Mouse (Mus musculus) embryonic facial prominence, embryonic 15.5 days (tissue): ENCODE measurements around the gene Dip2a. TPM values are rescaled to one million over a fixed set of nuclear protein-coding genes. Genes with fewer than 3 reads are reported as not detected.

Source experiments
- ATAC-seq: fragments of 200-750 bp; cut with Nextera tagmentation; 2 replicates; pipeline ENCODE4 v1.8.0; 2017; ENCODE audit warnings: low read depth, moderate TSS enrichment; ENCODE audit not compliant: insufficient number of reproducible peaks, low FRiP score, low TSS enrichment
- H3K27ac ChIP-seq: fragments of 300-500 bp; sonication (generic); replicated peaks from 2 replicates; pipeline ENCODE4 v1.5.1; 2015; ENCODE audit warnings: mild to moderate bottlenecking, inconsistent platforms
- H3K27me3 ChIP-seq: fragments of 300-500 bp; sonication (generic); 2 replicates; pipeline ENCODE4 v1.6.1; 2015; ENCODE audit warnings: inconsistent platforms
- H3K36me3 ChIP-seq: fragments of 300-500 bp; sonication (generic); 2 replicates; pipeline ENCODE4 v1.6.1; 2015; ENCODE audit warnings: mild to moderate bottlenecking, inconsistent platforms
- H3K4me1 ChIP-seq: fragments of 300-500 bp; sonication (generic); 2 replicates; pipeline ENCODE4 v1.6.1; 2015; ENCODE audit warnings: inconsistent platforms
- H3K4me2 ChIP-seq: fragments of 300-500 bp; sonication (generic); replicated peaks from 2 replicates; pipeline ENCODE4 v1.6.1; 2015; ENCODE audit warnings: mild to moderate bottlenecking, inconsistent platforms
- H3K4me3 ChIP-seq: fragments of 300-500 bp; sonication (generic); replicated peaks from 2 replicates; pipeline ENCODE4 v1.5.1; 2015; ENCODE audit warnings: mild to moderate bottlenecking, inconsistent platforms
- H3K9ac ChIP-seq: fragments of 300-500 bp; sonication (generic); 2 replicates; pipeline ENCODE4 v1.6.1; 2015; ENCODE audit warnings: inconsistent platforms
- H3K9me3 ChIP-seq: fragments of 300-500 bp; sonication (generic); replicated peaks from 2 replicates; pipeline ENCODE4 v1.6.1; 2016; ENCODE audit warnings: inconsistent platforms
- WGBS: fragments of 180-500 bp; shearing (Covaris S2); methylation state at CpG from one replicate; pipeline ENCODE4 v1.1.7; 2015; 5-methylcytosine and 5-hydroxymethylcytosine counted together
- polyA plus RNA-seq: library from polyadenylated mRNA; unstranded; fragments of >200 nt; fragmentation: Nextera tagmentation; extraction: Ambion mirVana; gene quantifications from 2 replicates; pipeline ENCODE4 v1.2.1, GENCODE M21; 2015

Dip2a gene
- polyA plus RNA-seq, 1 experiment from 2014 or later = 13.5 TPM

GRCm38 (mm10) chr10:76261447-76261846 is 83.6 kb downstream of the Dip2a start:
- Histone ChIP-seq H3K9me3 (no peaks in the 10 kb centered on the region), H3K27me3 (no peaks in the 10 kb centered on the region), H3K27ac (no peak overlapping the region), H3K4me2 (no peak overlapping the region), H3K4me3 (no peak overlapping the region), H3K9ac (no peak overlapping the region), H3K36me3 (peaks cover 25% of the 10 kb centered on the region), H3K4me1 (peaks cover 12% of the 10 kb centered on the region)
- WGBS = 81% methylated on average over 3 of the region's 3 CpGs
- no peak for ATAC-seq

- H3K9me3 ChIP-seq = no peaks in the 10 kb centered on the region
- no peak overlapping the region for H3K4me3 ChIP-seq
- no peaks in the 10 kb centered on the region for H3K27me3 ChIP-seq
- H3K9ac ChIP-seq = no peak overlapping the region
- no peak for ATAC-seq
- peaks cover 17% of the 10 kb centered on the region for H3K36me3 ChIP-seq
- peaks cover 12% of the 10 kb centered on the region for H3K4me1 ChIP-seq
- no peak overlapping the region for H3K4me2 ChIP-seq
- H3K27ac ChIP-seq = no peak overlapping the region
- WGBS = 48% methylated on average over 11 of the region's 11 CpGs
These were observed 84.6 kb downstream of the Dip2a start for GRCm38 (mm10) chr10:76260358-76261059.

- no peak for ATAC-seq
- Histone ChIP-seq H3K27ac (no peak overlapping the region), H3K9me3 (no peaks in the 10 kb centered on the region), H3K4me3 (no peak overlapping the region), H3K4me1 (peaks cover 12% of the 10 kb centered on the region), H3K4me2 (no peak overlapping the region), H3K27me3 (no peaks in the 10 kb centered on the region), H3K36me3 (peaks cover 11% of the 10 kb centered on the region; the same call in 1 of the 2 replicates), H3K9ac (no peak overlapping the region)
- 63% methylated on average over 18 of the region's 18 CpGs for WGBS
These were observed 85.4 kb downstream of the Dip2a start for GRCm38 (mm10) chr10:76259566-76260232.

- H3K9ac ChIP-seq = no peak overlapping the region
- H3K9me3 ChIP-seq = no peaks in the 10 kb centered on the region
- no peak overlapping the region for H3K27ac ChIP-seq
- H3K4me1 ChIP-seq = peaks cover 20% of the 10 kb centered on the region
- no peak for ATAC-seq
- H3K4me3 ChIP-seq = no peak overlapping the region
- H3K4me2 ChIP-seq = no peak overlapping the region
- no peaks in the 10 kb centered on the region; the same call in 1 of the 2 replicates for H3K36me3 ChIP-seq
- no peaks in the 10 kb centered on the region for H3K27me3 ChIP-seq
- WGBS = 77% methylated on average over 12 of the region's 12 CpGs
These were observed 87.2 kb downstream of the Dip2a start for GRCm38 (mm10) chr10:76257719-76258390.

- Histone ChIP-seq H3K36me3 (no peaks in the 10 kb centered on the region; the same call in 1 of the 2 replicates), H3K9me3 (no peaks in the 10 kb centered on the region), H3K27me3 (no peaks in the 10 kb centered on the region), H3K4me2 (no peak overlapping the region), H3K4me3 (no peak overlapping the region), H3K9ac (no peak overlapping the region), H3K4me1 (peaks cover 20% of the 10 kb centered on the region), H3K27ac (no peak overlapping the region)
- 93% methylated on average over 7 of the region's 7 CpGs for WGBS
- ATAC-seq = no peak
These were observed 87.9 kb downstream of the Dip2a start for GRCm38 (mm10) chr10:76257231-76257630.

GRCm38 (mm10) chr10:76255617-76256016 is 89.5 kb downstream of the Dip2a start:
- whole genome bisulfite sequencing = 67% methylated on average over 6 of the region's 6 CpGs
- no peak overlapping the region for H3K4me3 ChIP-seq
- H3K36me3 ChIP-seq = no peaks in the 10 kb centered on the region; the same call in 1 of the 2 replicates
- H3K4me2 ChIP-seq = no peak overlapping the region
- no peak for ATAC-seq
- H3K27ac ChIP-seq = no peak overlapping the region
- no peak overlapping the region for H3K9ac ChIP-seq
- H3K27me3 ChIP-seq = no peaks in the 10 kb centered on the region
- H3K4me1 ChIP-seq = peaks cover 20% of the 10 kb centered on the region
- no peaks in the 10 kb centered on the region for H3K9me3 ChIP-seq

GRCm38 (mm10) chr10:76253536-76253935 is 91.6 kb downstream of the Dip2a start, which contains the start of gene S100b:
TSS of gene S100b (plus strand) at chr10:76253853.
- no peak within 1 kb of the TSS; the same call in 1 of the 2 replicates for H3K4me2 ChIP-seq
- H3K36me3 ChIP-seq = no peaks in the 10 kb centered on the region; the same call in 1 of the 2 replicates
- no peaks in the 10 kb centered on the region for H3K27me3 ChIP-seq
- H3K9ac ChIP-seq = no peak within 1 kb of the TSS
- peak within 1 kb of the TSS; percentile 41; the same call in 1 of the 2 replicates for H3K27ac ChIP-seq
- WGBS = 27% methylated on average over 4 of the region's 4 CpGs
- H3K9me3 ChIP-seq = no peaks in the 10 kb centered on the region
- H3K4me3 ChIP-seq = peak within 1 kb of the TSS; percentile 9; the same call in 1 of the 2 replicates
- peak; percentile 66; the same call in 1 of the 2 replicates for ATAC-seq
- H3K4me1 ChIP-seq = peaks cover 16% of the 10 kb centered on the region

- Histone ChIP-seq H3K9me3 (no peaks in the 10 kb centered on the region), H3K27ac (no peak overlapping the region; the same call in 1 of the 2 replicates), H3K9ac (no peak overlapping the region), H3K27me3 (no peaks in the 10 kb centered on the region), H3K4me3 (no peak overlapping the region), H3K4me1 (peaks cover 18% of the 10 kb centered on the region), H3K4me2 (no peak overlapping the region), H3K36me3 (no peaks in the 10 kb centered on the region; the same call in 1 of the 2 replicates)
- 0 out of 2 replicates have a peak, but pooled peaks have one; percentile 1 for ATAC-seq
- 95% methylated on average over 1 of the region's 1 CpGs for WGBS
These were observed 92.0 kb downstream of the Dip2a start for GRCm38 (mm10) chr10:76253079-76253478.

GRCm38 (mm10) chr10:76250870-76251269 is 94.2 kb downstream of the Dip2a start:
- Histone ChIP-seq H3K9ac (no peak overlapping the region), H3K9me3 (no peaks in the 10 kb centered on the region), H3K36me3 (no peaks in the 10 kb centered on the region), H3K27me3 (no peaks in the 10 kb centered on the region), H3K4me1 (peaks cover 16% of the 10 kb centered on the region), H3K4me3 (no peak overlapping the region), H3K27ac (no peak overlapping the region), H3K4me2 (no peak overlapping the region)
- ATAC-seq = no peak
- WGBS = 80% methylated on average over 7 of the region's 7 CpGs

GRCm38 (mm10) chr10:76248647-76248968 is 96.5 kb downstream of the Dip2a start:
- no peak for ATAC-seq
- Histone ChIP-seq H3K36me3 (no peaks in the 10 kb centered on the region), H3K9me3 (no peaks in the 10 kb centered on the region), H3K4me1 (peaks cover 14% of the 10 kb centered on the region), H3K27ac (0 out of 2 replicates have a peak overlapping the region, but pooled peaks have one; percentile 11), H3K27me3 (no peaks in the 10 kb centered on the region), H3K9ac (no peak overlapping the region), H3K4me2 (no peak overlapping the region), H3K4me3 (no peak overlapping the region)
- 47% methylated on average over 5 of the region's 5 CpGs for WGBS
